In the genomic region with DNA sequence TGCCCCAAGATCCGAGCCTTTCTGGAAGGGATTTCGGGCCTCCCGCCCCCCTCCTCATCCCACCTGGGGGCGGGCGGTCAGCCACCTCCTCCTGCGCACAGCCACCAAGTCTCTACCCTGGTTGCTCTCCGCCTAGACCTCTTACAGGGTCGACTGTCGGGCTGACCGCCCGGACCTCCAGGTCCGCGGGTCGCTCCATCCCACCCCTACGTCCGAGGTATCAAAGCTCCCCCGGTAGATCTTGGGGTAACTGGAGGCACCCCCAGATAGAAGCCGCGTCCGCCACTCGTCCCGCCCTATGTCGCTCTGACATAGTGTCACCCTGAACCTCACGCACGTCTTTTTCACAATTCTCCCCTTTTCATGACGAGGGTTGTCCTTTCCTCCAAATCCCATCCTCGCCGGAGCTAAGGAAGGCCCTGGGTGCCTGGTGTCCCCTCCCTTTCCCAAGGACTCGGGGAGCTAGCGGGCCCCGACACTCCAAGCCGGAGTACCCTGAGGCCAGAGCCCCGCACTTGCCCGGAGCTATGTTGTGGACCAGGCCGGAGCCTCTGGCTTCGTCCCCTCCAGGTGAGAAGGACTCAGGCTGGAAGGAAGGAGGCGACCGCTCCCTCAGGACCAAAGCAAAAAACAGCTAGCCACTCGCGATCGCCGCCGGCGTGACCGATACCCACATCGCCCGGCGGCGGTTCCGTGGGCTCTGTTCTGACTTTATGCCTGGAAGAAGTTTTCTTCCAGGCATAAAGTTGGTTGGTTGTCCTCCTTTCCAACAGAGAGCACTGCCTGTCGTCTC, we compare ENCODE assay signal across 8 mouse cellular contexts.
DNase-seq lines count a peak whose midpoint lies in the region; ATAC-seq and TF ChIP-seq lines count a peak whose summit lies in the region.

No protein-coding gene starts in this region.

- H3K36me3 ChIP-seq in forebrain, embryonic 15.5 days = no peaks in the 10 kb centered on the region
- H3K36me3 ChIP-seq in hindbrain, postnatal 0 days (ENCODE audit: insufficient read depth, low read length) = no peaks in the 10 kb centered on the region
- H3K36me3 ChIP-seq in liver, postnatal 0 days (replicated peaks; ENCODE audit: insufficient read depth, low read length) = no peaks in the 10 kb centered on the region

- under 1% methylated on average over 51 of the region's 51 CpGs for WGBS in forebrain, embryonic 15.5 days
- 2% methylated on average over 51 of the region's 51 CpGs for WGBS in hindbrain, postnatal 0 days
- under 1% methylated on average over 50 of the region's 51 CpGs for WGBS in liver, postnatal 0 days (ENCODE audit: insufficient replicate concordance)

- H3K27ac ChIP-seq in forebrain, embryonic 15.5 days (replicated peaks) = no peak overlapping the region
- H3K27ac ChIP-seq in hindbrain, postnatal 0 days = no peak overlapping the region
- no peak overlapping the region for H3K27ac ChIP-seq in liver, postnatal 0 days (ENCODE audit: low read depth)

- peaks cover 25% of the 10 kb centered on the region for H3K4me1 ChIP-seq in forebrain, embryonic 15.5 days
- 0 out of 2 replicates have a peak, but pooled peaks cover 13% of the 10 kb centered on the region for H3K4me1 ChIP-seq in hindbrain, postnatal 0 days (ENCODE audit: insufficient read depth, low read length)
- H3K4me1 ChIP-seq in liver, postnatal 0 days (ENCODE audit: insufficient read depth) = peaks cover 17% of the 10 kb centered on the region

- H3K27me3 ChIP-seq in forebrain, embryonic 15.5 days = peaks cover 31% of the 10 kb centered on the region
- peaks cover 12% of the 10 kb centered on the region for H3K27me3 ChIP-seq in hindbrain, postnatal 0 days (ENCODE audit: insufficient read depth, low read length)
- H3K27me3 ChIP-seq in liver, postnatal 0 days (ENCODE audit: insufficient read depth, low read length) = peaks cover 24% of the 10 kb centered on the region

- no peaks in the 10 kb centered on the region for H3K9me3 ChIP-seq in forebrain, embryonic 15.5 days
- no peaks in the 10 kb centered on the region for H3K9me3 ChIP-seq in hindbrain, postnatal 0 days (ENCODE audit: low read length)
- no peaks in the 10 kb centered on the region for H3K9me3 ChIP-seq in liver, postnatal 0 days (ENCODE audit: low read length)

- ATAC-seq in cerebellum, adult (ENCODE audit: insufficient number of reproducible peaks, low FRiP score, low TSS enrichment) = peak; percentile 72
- ATAC-seq in forebrain, embryonic 15.5 days (replicated peaks) = peak; percentile 70
- ATAC-seq in hindbrain, postnatal 0 days = peak; percentile 49
- ATAC-seq in liver, postnatal 0 days = peak; percentile 38

- DNase-seq in ovary, postnatal 10 days (ENCODE audit: low spot score) = peak; percentile 6
- DNase-seq in ovary, adult 18-20 months (ENCODE audit: low spot score) = no peak
- peak; percentile 5 for DNase-seq in hindbrain, postnatal 0 days (ENCODE audit: low spot score)
- peak; percentile 21 for DNase-seq in liver, postnatal 0 days
- DNase-seq in right cerebral cortex, postnatal 4 days = peak; percentile 21
- no peak for DNase-seq in adipocyte (ENCODE audit: low spot score)

- H3K4me3 ChIP-seq in forebrain, embryonic 15.5 days = peak overlapping the region; percentile 49
- H3K4me3 ChIP-seq in hindbrain, postnatal 0 days (ENCODE audit: low read length) = peak overlapping the region; percentile 46
- peak overlapping the region; percentile 59 for H3K4me3 ChIP-seq in liver, postnatal 0 days (ENCODE audit: low read depth, low read length)

- H3K4me2 ChIP-seq in forebrain, embryonic 15.5 days (replicated peaks) = peak overlapping the region; percentile 81
- peak overlapping the region; percentile 90 for H3K4me2 ChIP-seq in hindbrain, postnatal 0 days (ENCODE audit: low read depth, low read length)
- peak overlapping the region; percentile 95 for H3K4me2 ChIP-seq in liver, postnatal 0 days (ENCODE audit: low read depth, low read length)

- no peak for TF ChIP-seq EP300 in liver, postnatal 0 days (IDR thresholded peaks at IDR 0.05; ENCODE audit: low read depth)

- H3K9ac ChIP-seq in forebrain, embryonic 15.5 days (replicated peaks) = peak overlapping the region; percentile 56
- peak overlapping the region; percentile 55 for H3K9ac ChIP-seq in hindbrain, postnatal 0 days (replicated peaks; ENCODE audit: low read length)
- peak overlapping the region; percentile 66 for H3K9ac ChIP-seq in liver, postnatal 0 days (replicated peaks)

- no peak for TF ChIP-seq CTCF in hindbrain, postnatal 0 days (IDR thresholded peaks at IDR 0.05; ENCODE audit: low read depth)
- no peak for TF ChIP-seq CTCF in liver, postnatal 0 days (IDR thresholded peaks at IDR 0.05; ENCODE audit: low read depth)

Comparison
In these comparisons a context has a peak if more than half of its experiments do, and no peak if none do; other contexts are left out.
1. DNase-seq: peak in ovary, postnatal 10 days (single experiment), hindbrain, postnatal 0 days (single experiment), liver, postnatal 0 days (single experiment) and right cerebral cortex, postnatal 4 days (single experiment); none in ovary, adult 18-20 months (single experiment) and adipocyte (single experiment).
2. Peak in every context shown above with its lines, with median percentiles within 50 percentile points of each other: ATAC-seq, H3K4me2 ChIP-seq, H3K4me3 ChIP-seq and H3K9ac ChIP-seq.